Mouse (Mus musculus) erythroblast, embryonic 14.5 days (primary cell): Measurements from ENCODE around the gene Cebpg. TPM values are rescaled to one million over a fixed set of nuclear protein-coding genes. Genes with fewer than 3 reads are reported as not detected.

Experiments used
- H3K27me3 ChIP-seq: 2 replicates; pipeline ENCODE4 v1.6.1; 2012; ENCODE audit warnings: inconsistent platforms; ENCODE audit not compliant: control insufficient read depth
- H3K36me3 ChIP-seq: 2 replicates; pipeline ENCODE4 v1.6.1; 2012; ENCODE audit warnings: mild to moderate bottlenecking, inconsistent platforms; ENCODE audit not compliant: control insufficient read depth
- H3K4me1 ChIP-seq: 2 replicates; pipeline ENCODE4 v1.6.1; 2012; ENCODE audit warnings: inconsistent platforms; ENCODE audit not compliant: control insufficient read depth
- H3K4me3 ChIP-seq: replicated peaks from 2 replicates; pipeline ENCODE3; 2012; ENCODE audit warnings: moderate library complexity, mild to moderate bottlenecking, inconsistent platforms
- H3K9me3 ChIP-seq: 2 replicates; pipeline ENCODE4 v1.6.1; 2012; ENCODE audit warnings: low read length, inconsistent platforms, mixed read lengths; ENCODE audit not compliant: control insufficient read depth
- GATA1 ChIP-seq: IDR thresholded peaks from 2 replicates; pipeline ENCODE4 v1.6.1; 2012; ENCODE audit warnings: low read length, inconsistent platforms, mixed read lengths
- TAL1 ChIP-seq: IDR thresholded peaks from 3 replicates; pipeline ENCODE4 v1.6.1; 2012; ENCODE audit warnings: low read length, inconsistent platforms, mixed read lengths
- polyA plus RNA-seq: library from polyadenylated mRNA; stranded (reverse); fragments of >175 nt; gene quantifications from 2 replicates; pipeline ENCODE4 v1.2.3, GENCODE M21; 2012

Cebpg gene
- polyA plus RNA-seq, 1 experiment: 2.2 TPM

DNA sequence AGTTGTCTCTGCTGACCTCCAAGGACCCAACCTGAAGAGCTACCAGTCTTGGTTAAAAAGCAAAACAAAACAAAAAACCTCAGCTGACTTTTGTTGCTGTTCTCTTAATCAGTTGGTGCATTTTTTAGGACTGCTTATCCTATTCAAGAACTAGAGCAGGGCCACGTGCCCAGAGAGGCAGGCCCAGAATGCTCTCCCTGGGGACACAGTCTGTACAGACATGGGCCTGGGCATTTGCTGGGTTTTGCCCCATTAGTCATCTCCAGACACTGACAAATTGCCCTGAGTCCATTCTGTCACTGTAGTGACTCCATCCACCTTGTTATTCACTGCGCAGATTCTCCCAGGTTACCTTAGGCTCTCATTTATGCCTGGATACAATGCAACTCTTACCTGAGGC is 41.1 kb downstream of the Cebpg start:
- Histone ChIP-seq H3K4me1 (no peaks in the 10 kb centered on the region), H3K4me3 (no peak overlapping the region), H3K9me3 (no peaks in the 10 kb centered on the region), H3K36me3 (peaks cover under 1% of the 10 kb centered on the region; the same call in 1 of the 2 replicates), H3K27me3 (no peaks in the 10 kb centered on the region)
- no peak for TF ChIP-seq GATA1
- no peak for TF ChIP-seq TAL1

DNA sequence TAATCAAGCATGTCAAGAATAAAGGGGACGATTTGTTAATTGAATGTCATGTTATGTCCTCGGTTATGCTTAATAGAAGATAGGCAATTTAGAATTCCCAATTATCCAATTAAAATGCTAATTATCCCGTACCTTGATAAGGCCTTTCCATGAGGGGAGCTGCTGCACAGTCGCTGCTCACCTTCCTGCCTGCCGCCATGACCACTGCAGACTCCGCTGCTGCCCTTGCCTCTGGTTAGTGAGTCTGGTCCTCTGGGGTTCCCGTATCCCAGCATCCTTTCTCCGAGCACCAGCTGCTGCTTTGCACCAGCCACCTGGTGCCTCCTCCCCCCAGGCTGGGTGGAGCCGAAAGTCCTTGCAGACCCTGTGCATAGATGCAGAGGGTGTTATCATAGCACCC is 43.1 kb downstream of the Cebpg start:
- H3K4me3 ChIP-seq: no peak overlapping the region
- no peak for TF ChIP-seq TAL1
- no peak for TF ChIP-seq GATA1
- H3K4me1 ChIP-seq: no peaks in the 10 kb centered on the region
- H3K9me3 ChIP-seq: no peaks in the 10 kb centered on the region
- no peaks in the 10 kb centered on the region for H3K27me3 ChIP-seq
- no peaks in the 10 kb centered on the region for H3K36me3 ChIP-seq

DNA sequence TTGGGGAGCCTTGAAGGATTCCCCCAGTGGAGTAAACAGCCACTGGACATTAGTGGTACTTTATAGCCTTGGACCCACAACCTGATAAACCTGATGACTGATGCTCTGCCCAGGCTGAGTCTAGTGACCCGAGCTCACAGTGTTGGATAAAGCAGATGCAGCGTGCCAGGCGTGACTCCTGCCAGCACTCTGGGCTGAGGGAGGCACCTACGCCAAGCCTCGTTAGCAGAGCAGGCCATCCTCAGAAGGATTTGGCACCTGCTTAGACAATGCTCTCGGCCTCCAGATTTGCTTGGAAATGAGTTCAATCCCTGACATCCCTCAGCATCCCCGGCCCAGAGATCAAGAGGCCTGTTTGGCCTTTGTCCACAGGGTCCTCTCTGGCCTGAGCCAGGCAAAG is 49.7 kb downstream of the Cebpg start:
- H3K27me3 ChIP-seq: no peaks in the 10 kb centered on the region
- no peaks in the 10 kb centered on the region; the same call in 1 of the 2 replicates for H3K36me3 ChIP-seq
- TF ChIP-seq GATA1 (no peak), TAL1 (no peak)
- H3K4me3 ChIP-seq: no peak overlapping the region
- no peaks in the 10 kb centered on the region for H3K9me3 ChIP-seq
- no peaks in the 10 kb centered on the region for H3K4me1 ChIP-seq

DNA sequence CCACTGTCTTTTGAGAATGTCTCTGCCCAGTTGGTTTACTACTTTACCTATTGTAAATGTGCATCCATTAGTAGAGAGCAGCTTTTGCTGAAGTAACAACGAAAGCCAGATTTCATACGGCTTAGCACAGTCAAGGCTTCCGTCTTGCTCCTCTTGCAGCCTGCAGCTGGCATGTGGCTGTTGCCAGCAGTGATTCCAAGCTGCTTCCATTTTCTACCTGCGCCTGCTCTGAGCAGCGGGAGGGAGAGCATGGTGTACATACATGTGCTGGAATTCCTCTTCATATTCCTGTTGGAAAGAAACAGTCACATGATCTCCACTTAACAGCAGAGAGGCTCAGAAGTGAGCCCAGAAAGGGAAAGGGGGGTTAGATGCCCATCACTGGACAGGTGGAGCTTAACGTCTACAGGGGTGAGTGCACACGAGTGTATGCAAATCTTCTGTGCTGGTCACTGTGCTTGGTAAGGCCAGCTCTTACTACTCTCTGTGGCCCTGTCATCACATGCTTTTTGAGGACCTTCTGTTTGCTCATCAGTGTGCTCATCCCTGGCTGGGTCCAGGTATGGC is 53.1 kb downstream of the Cebpg start:
- Histone ChIP-seq H3K4me1 (peaks cover 2% of the 10 kb centered on the region; the same call in 1 of the 2 replicates), H3K27me3 (no peaks in the 10 kb centered on the region), H3K36me3 (peaks cover 3% of the 10 kb centered on the region), H3K4me3 (no peak overlapping the region), H3K9me3 (no peaks in the 10 kb centered on the region)
- TF ChIP-seq GATA1: no peak
- TF ChIP-seq TAL1: no peak

DNA sequence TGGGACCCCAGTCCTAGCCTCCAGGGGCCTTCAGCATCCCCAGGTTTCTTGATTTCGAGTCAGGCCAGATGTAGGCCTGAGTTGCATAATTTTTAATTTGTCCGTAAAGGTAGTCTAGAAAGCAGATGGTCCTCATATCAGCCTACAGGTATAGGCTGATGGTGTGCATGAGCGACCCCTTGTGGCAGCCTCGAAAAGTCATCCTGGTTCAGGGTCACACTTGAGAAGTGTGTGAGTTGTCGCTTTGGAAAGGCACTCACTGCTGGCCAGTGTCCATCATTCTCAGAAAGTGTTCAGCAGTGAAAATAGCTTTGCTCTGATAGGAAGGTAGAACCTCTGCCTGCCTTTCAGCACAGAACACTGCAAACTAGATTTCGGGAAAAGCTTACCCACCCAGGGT is 55.5 kb downstream of the Cebpg start:
- Histone ChIP-seq H3K27me3 (no peaks in the 10 kb centered on the region), H3K36me3 (peaks cover 10% of the 10 kb centered on the region), H3K4me1 (peaks cover 2% of the 10 kb centered on the region; the same call in 1 of the 2 replicates), H3K9me3 (no peaks in the 10 kb centered on the region), H3K4me3 (no peak overlapping the region)
- TF ChIP-seq GATA1 (no peak), TAL1 (no peak)

Other genes with a start within 250 kb of the Cebpg start
- not detected in 2 replicates for gene Chst8, start 243.9 kb downstream of the Cebpg start, polyA plus RNA-seq
- gene Pepd, start 144.2 kb downstream of the Cebpg start, polyA plus RNA-seq: 4.7 and 5.5 TPM in 2 replicates
- 0.25 and 0.30 TPM in 2 replicates for gene Cebpa, start 62.7 kb upstream of the Cebpg start, polyA plus RNA-seq
- not detected in 2 replicates for gene Slc7a10, start 129.8 kb upstream of the Cebpg start, polyA plus RNA-seq
- gene Lrp3, start 158.9 kb upstream of the Cebpg start, polyA plus RNA-seq: 0.04 TPM in 1 of 2 replicates, not detected in the other